9 mouse cellular contexts compared by ENCODE assay signal in genomic region chr11:100295308-100295707, GRCm38 (mm10). TPM values are rescaled to one million over a fixed set of nuclear protein-coding genes. Genes with fewer than 3 reads are reported as not detected.
DNase-seq lines count a peak whose midpoint lies in the region; ATAC-seq and TF ChIP-seq lines count a peak whose summit lies in the region.
"Had no signal": no experiment of that assay in that cellular context is flagged by ENCODE, and none has a peak within 500 bp of the region (broad histone marks: within the 10 kb centered on the region; RNA-seq: fewer than 3 reads in every experiment).

No protein-coding gene starts in this region.

- H3K4me2 ChIP-seq in CH12.LX (ENCODE audit: insufficient read depth, low read depth, poor library complexity, severe bottlenecking), result no peak overlapping the region
- no peak overlapping the region for H3K4me2 ChIP-seq in lung, postnatal 0 days (replicated peaks; ENCODE audit: low read depth, low read length)

- H3K27ac ChIP-seq in CH12.LX (ENCODE audit: insufficient read depth, low read depth), result no peak overlapping the region
- peak overlapping the region; percentile 4; the same call in 1 of the 2 replicates for H3K27ac ChIP-seq in forebrain, embryonic 10.5 days
- no peak overlapping the region for H3K27ac ChIP-seq in lung, postnatal 0 days (ENCODE audit: low read length)

- intact Hi-C loops in heart, postnatal 10 days (cut with DNase I), result loop anchor here (5.0 kb wide), 3 partner anchors 128 to 913 kb away; no protein-coding TSS in a partner anchor

- in situ Hi-C loops in CH12.LX (cut with MboI; ENCODE audit: low pct_ligation_motif_present, low pct_unique_long_range_greater_than_20kb, low sequenced_read_pairs), result loop anchor here (10.0 to 25.0 kb wide), 3 partner anchors 558 to 908 kb away; partner anchors contain the start of genes Gm14180 and Krt10

- H3K4me3 ChIP-seq in CH12.LX (replicated peaks in 1 of 3; ENCODE audit: low read depth in 2 of 3, low read length in 2 of 3, poor library complexity in 1 of 3), result no peak overlapping the region
- no peak overlapping the region for H3K4me3 ChIP-seq in forebrain, embryonic 10.5 days
- no peak overlapping the region for H3K4me3 ChIP-seq in lung, postnatal 0 days (ENCODE audit: low read depth, low read length)

- TF ChIP-seq RAD21 in CH12.LX (IDR thresholded peaks at IDR 0.05; ENCODE audit: low read depth, low read length), result peak; percentile 96

- peaks cover 9 to 16% of the 10 kb centered on the region in 2 experiments; a peak in 3 of 4 replicates for H3K4me1 ChIP-seq in CH12.LX (ENCODE audit: control insufficient read depth in 1 of 2, insufficient read depth in 2 of 2)
- peaks cover 27% of the 10 kb centered on the region for H3K4me1 ChIP-seq in forebrain, embryonic 10.5 days
- 0 out of 2 replicates have a peak, but pooled peaks cover 6% of the 10 kb centered on the region for H3K4me1 ChIP-seq in lung, postnatal 0 days (ENCODE audit: insufficient read depth, low read depth, low read length)

- 5% methylated on average over 10 of the region's 10 CpGs for WGBS in forebrain, embryonic 10.5 days
- 5% methylated on average over 10 of the region's 10 CpGs for WGBS in lung, postnatal 0 days

- no peak overlapping the region for H3K9ac ChIP-seq in CH12.LX (ENCODE audit: insufficient read depth, low read depth)
- no peak overlapping the region for H3K9ac ChIP-seq in lung, postnatal 0 days (replicated peaks; ENCODE audit: low read depth)

- H3K36me3 ChIP-seq in CH12.LX (replicated peaks in 1 of 2; ENCODE audit: control insufficient read depth in 1 of 2, insufficient read depth in 1 of 2, low read length in 1 of 2), result no peaks in the 10 kb centered on the region
- H3K36me3 ChIP-seq in forebrain, embryonic 10.5 days (replicated peaks), result no peaks in the 10 kb centered on the region
- no peaks in the 10 kb centered on the region for H3K36me3 ChIP-seq in lung, postnatal 0 days (ENCODE audit: insufficient read depth, low read length)

- no peaks in the 10 kb centered on the region for H3K79me2 ChIP-seq in CH12.LX (replicated peaks; ENCODE audit: control insufficient read depth, extremely low read depth, insufficient read depth, poor library complexity, severe bottlenecking)

- no peak for TF ChIP-seq POLR2A in CH12.LX (IDR thresholded peaks at IDR 0.05; ENCODE audit: low read depth, low read length)
- no peak for TF ChIP-seq POLR2A in brain, embryonic 14.5 days (IDR thresholded peaks at IDR 0.05; ENCODE audit: borderline replicate concordance, extremely low read depth, insufficient read depth, insufficient read length, poor library complexity, severe bottlenecking)

- dilution Hi-C loops in CH12.LX (cut with MboI; ENCODE audit: extremely low pct_ligation_motif_present, extremely low pct_unique_long_range_greater_than_20kb, low sequenced_read_pairs), result no loop called here

- peaks cover 78% of the 10 kb centered on the region for H3K27me3 ChIP-seq in CH12.LX (replicated peaks)
- peaks cover 11% of the 10 kb centered on the region; the same call in 1 of the 2 replicates for H3K27me3 ChIP-seq in forebrain, embryonic 10.5 days (ENCODE audit: poor library complexity, severe bottlenecking)
- no peaks in the 10 kb centered on the region for H3K27me3 ChIP-seq in lung, postnatal 0 days (replicated peaks; ENCODE audit: insufficient read depth, low read length)

- H3K9me3 ChIP-seq in CH12.LX (replicated peaks; ENCODE audit: low read length), result no peaks in the 10 kb centered on the region
- no peaks in the 10 kb centered on the region for H3K9me3 ChIP-seq in forebrain, embryonic 10.5 days
- no peaks in the 10 kb centered on the region for H3K9me3 ChIP-seq in lung, postnatal 0 days (ENCODE audit: low read length)

- TF ChIP-seq CTCF in CH12.LX (conservative IDR thresholded peaks at IDR 0.05 in 1 of 2, IDR thresholded peaks at IDR 0.05 in 1 of 2; ENCODE audit: low read depth in 2 of 2, low read length in 2 of 2), result peak; percentile 100
- peak; percentile 100 for TF ChIP-seq CTCF in brain, embryonic 14.5 days (IDR thresholded peaks at IDR 0.05; ENCODE audit: borderline replicate concordance, extremely low read depth, insufficient read depth, insufficient read length)
- TF ChIP-seq CTCF in lung, postnatal 0 days (IDR thresholded peaks at IDR 0.05), result peak; percentile 100

- ATAC-seq in lung, postnatal 0 days, result peak; percentile 58

- TF ChIP-seq EP300 in CH12.LX (IDR thresholded peaks at IDR 0.05; ENCODE audit: low read length), result no peak
- no peak for TF ChIP-seq EP300 in lung, postnatal 0 days (IDR thresholded peaks at IDR 0.05)

- peak; percentile 90 for DNase-seq in CH12.LX (ENCODE audit: extremely low read depth)
- peak; percentile 91 for DNase-seq in brain, embryonic 14.5 days (ENCODE audit: low read depth)
- DNase-seq in forebrain, embryonic 10.5 days (ENCODE audit: extremely low spot score, low spot score), result peak; percentile 88
- peak; percentile 80 to 91 for DNase-seq in heart, postnatal 10 days
- DNase-seq in kidney, postnatal 36 days, result peak; percentile 72 to 93
- peak; percentile 87 for DNase-seq in lung, postnatal 0 days (ENCODE audit: low spot score)
- DNase-seq in ovary, postnatal 10 days (ENCODE audit: low spot score), result peak; percentile 66
- DNase-seq in thymus, adult 18-20 months, result peak; percentile 34 to 44

TF ChIP-seq in CH12.LX, 34 proteins besides CTCF, POLR2A, EP300 and RAD21 (continues in another document):
- no peak for TF ChIP-seq RCOR1 (conservative IDR thresholded peaks at IDR 0.05; ENCODE audit: low read depth, low read length)
- TF ChIP-seq TCF12 (IDR thresholded peaks at IDR 0.05; ENCODE audit: low read depth, low read length), result peak; percentile 60; the same call in 1 of the 2 replicates
- TF ChIP-seq ZNF384 (IDR thresholded peaks at IDR 0.05; ENCODE audit: low read depth, low read length), result peak; percentile 21; the same call in 1 of the 2 replicates
- no peak for TF ChIP-seq ZMIZ1 (IDR thresholded peaks at IDR 0.05; ENCODE audit: low read depth, low read length)
- TF ChIP-seq HCFC1 (IDR thresholded peaks at IDR 0.05; ENCODE audit: low read depth, low read length), result peak; percentile 45
- TF ChIP-seq MYC (IDR thresholded peaks at IDR 0.05; ENCODE audit: low read depth, low read length), result no peak
- no peak for TF ChIP-seq ZKSCAN1 (IDR thresholded peaks at IDR 0.05; ENCODE audit: borderline replicate concordance, low read depth, low read length)
- no peak for TF ChIP-seq KAT2A (IDR thresholded peaks at IDR 0.05; ENCODE audit: insufficient replicate concordance, low read length)
- TF ChIP-seq MAZ (IDR thresholded peaks at IDR 0.05; ENCODE audit: low read depth, low read length), result no peak; the same call in 1 of the 2 replicates
- no peak for TF ChIP-seq MXI1 (IDR thresholded peaks at IDR 0.05; ENCODE audit: low read depth, low read length)
- TF ChIP-seq NRF1 (IDR thresholded peaks at IDR 0.05; ENCODE audit: low read depth, low read length), result peak; percentile 51; the same call in 1 of the 2 replicates
- TF ChIP-seq ETS1 (conservative IDR thresholded peaks at IDR 0.05; ENCODE audit: low read depth, low read length), result no peak
- TF ChIP-seq MAX (IDR thresholded peaks at IDR 0.05; ENCODE audit: low read length), result no peak
- TF ChIP-seq CHD1 (IDR thresholded peaks at IDR 0.05; ENCODE audit: low read depth, low read length), result no peak
- peak; percentile 95 for TF ChIP-seq SMC3 (IDR thresholded peaks at IDR 0.05; ENCODE audit: low read depth, low read length)
- TF ChIP-seq POLR2AphosphoS2 (IDR thresholded peaks at IDR 0.05; ENCODE audit: low read depth, low read length), result no peak
- TF ChIP-seq MAFK (IDR thresholded peaks at IDR 0.05; ENCODE audit: insufficient replicate concordance, low read length), result no peak
- peak; percentile 97; the same call in 1 of the 2 replicates for TF ChIP-seq NELFE (IDR thresholded peaks at IDR 0.05; ENCODE audit: low read depth, low read length)

RNA-seq across cellular contexts. Expression of gene Eif1, which starts 24.4 kb away (rescaled TPM):
- total RNA-seq in CH12.LX (2012; rRNA removed) (249 and 265 TPM in 2 replicates), CH12.LX (2014; rRNA removed) (401 and 406 TPM in 2 replicates)
- polyA plus RNA-seq in CH12.LX (2012; ENCODE audit: insufficient read length, low read depth), result 989 and 1,001 TPM in 2 replicates
- 291 and 330 TPM in 2 replicates for polyA plus RNA-seq in brain, embryonic 14.5 days (2012; rRNA removed)
- 1,690 and 1,733 TPM in 2 replicates for polyA plus RNA-seq in forebrain, embryonic 10.5 days (2016; fragmentation: Nextera tagmentation; extraction: Ambion mirVana)
- 1,000 to 10,000 TPM; 1,270 to 1,308 TPM for total RNA-seq in heart, postnatal 10 days (2021)
- polyA plus RNA-seq in lung, postnatal 0 days (2015; fragmentation: Nextera tagmentation; extraction: Ambion mirVana), result 2,114 and 2,164 TPM in 2 replicates

RNA-seq across cellular contexts. Expression of gene Krt42, which starts 25.6 kb away (rescaled TPM):
- total RNA-seq in CH12.LX (2012; rRNA removed), result not detected in 2 replicates
- total RNA-seq in CH12.LX (2014; rRNA removed), result not detected in 2 replicates
- not detected in 2 replicates for polyA plus RNA-seq in CH12.LX (2012; ENCODE audit: insufficient read length, low read depth)
- polyA plus RNA-seq in brain, embryonic 14.5 days (2012; rRNA removed), result 0.08 TPM in 1 of 2 replicates, not detected in the other
- not detected in 2 replicates for polyA plus RNA-seq in forebrain, embryonic 10.5 days (2016; fragmentation: Nextera tagmentation; extraction: Ambion mirVana)
- total RNA-seq in heart, postnatal 10 days (2021), result not detected
- polyA plus RNA-seq in lung, postnatal 0 days (2015; fragmentation: Nextera tagmentation; extraction: Ambion mirVana), result not detected in 2 replicates
- polyA plus RNA-seq: gonadal fat pad, adult 2 months had no signal

RNA-seq across cellular contexts. Expression of gene Krt17, which starts 34.5 kb away (rescaled TPM):
- total RNA-seq in CH12.LX (2012; rRNA removed) (0.76 and 0.97 TPM in 2 replicates), CH12.LX (2014; rRNA removed) (0.15 TPM in 1 of 2 replicates, not detected in the other)
- not detected in 2 replicates for polyA plus RNA-seq in CH12.LX (2012; ENCODE audit: insufficient read length, low read depth)
- 2.1 and 6.1 TPM in 2 replicates for polyA plus RNA-seq in brain, embryonic 14.5 days (2012; rRNA removed)
- polyA plus RNA-seq in forebrain, embryonic 10.5 days (2016; fragmentation: Nextera tagmentation; extraction: Ambion mirVana), result not detected in 2 replicates
- total RNA-seq in heart, postnatal 10 days (2021), result not detected
- 0.58 and 0.65 TPM in 2 replicates for polyA plus RNA-seq in lung, postnatal 0 days (2015; fragmentation: Nextera tagmentation; extraction: Ambion mirVana)

RNA-seq across cellular contexts. Expression of gene Gast, which starts 38.9 kb away (rescaled TPM):
- total RNA-seq in CH12.LX (2012; rRNA removed) (not detected in 2 replicates), CH12.LX (2014; rRNA removed) (not detected in 2 replicates)
- polyA plus RNA-seq in CH12.LX (2012; ENCODE audit: insufficient read length, low read depth), result not detected in 2 replicates
- polyA plus RNA-seq in brain, embryonic 14.5 days (2012; rRNA removed), result 0.60 and 0.66 TPM in 2 replicates
- not detected in 2 replicates for polyA plus RNA-seq in forebrain, embryonic 10.5 days (2016; fragmentation: Nextera tagmentation; extraction: Ambion mirVana)
- not detected for total RNA-seq in heart, postnatal 10 days (2021)
- polyA plus RNA-seq in lung, postnatal 0 days (2015; fragmentation: Nextera tagmentation; extraction: Ambion mirVana), result not detected in 2 replicates
- polyA plus RNA-seq: gonadal fat pad, adult 2 months had no signal

RNA-seq across cellular contexts. Expression of gene Krt16, which starts 46.6 kb away (rescaled TPM):
- total RNA-seq in CH12.LX (2012; rRNA removed), result 0.08 TPM in 1 of 2 replicates, not detected in the other
- total RNA-seq in CH12.LX (2014; rRNA removed), result not detected in 2 replicates
- not detected in 2 replicates for polyA plus RNA-seq in CH12.LX (2012; ENCODE audit: insufficient read length, low read depth)
- 0.06 and 0.12 TPM in 2 replicates for polyA plus RNA-seq in brain, embryonic 14.5 days (2012; rRNA removed)
- not detected in 2 replicates for polyA plus RNA-seq in forebrain, embryonic 10.5 days (2016; fragmentation: Nextera tagmentation; extraction: Ambion mirVana)
- total RNA-seq in heart, postnatal 10 days (2021), result not detected
- not detected in 2 replicates for polyA plus RNA-seq in lung, postnatal 0 days (2015; fragmentation: Nextera tagmentation; extraction: Ambion mirVana)
- polyA plus RNA-seq: gonadal fat pad, adult 2 months had no signal

Comparison
In these comparisons a context has a peak if more than half of its experiments do, and no peak if none do; other contexts are left out.
1. DNase-seq: peak in every context shown above with its lines; median percentile 91 in brain, embryonic 14.5 days; 90 in CH12.LX; 88 in forebrain, embryonic 10.5 days; 87 in lung, postnatal 0 days; 86 in heart, postnatal 10 days; 82 in kidney, postnatal 36 days; 66 in ovary, postnatal 10 days; 39 in thymus, adult 18-20 months.